Mouse (Mus musculus) stomach, postnatal 0 days (tissue): ENCODE measurements around the gene Eftud2. TPM values are rescaled to one million over a fixed set of nuclear protein-coding genes. Genes with fewer than 3 reads are reported as not detected.

Source experiments
- ATAC-seq: fragments of 200-750 bp; cut with Nextera tagmentation; 2 replicates; pipeline ENCODE4 v1.8.0; 2017; ENCODE audit not compliant: low FRiP score, low TSS enrichment
- DNase-seq: peaks from one replicate; pipeline ENCODE4 v3.0.0-alpha.2; 2016; ENCODE audit warnings: low spot score
- H3K27ac ChIP-seq: fragments of 300-500 bp; sonication (generic); replicated peaks from 2 replicates; pipeline ENCODE4 v1.5.1; 2014; ENCODE audit warnings: mild to moderate bottlenecking, control low read depth
- H3K27me3 ChIP-seq: fragments of 300-500 bp; sonication (generic); 2 replicates; pipeline ENCODE4 v1.6.1; 2014; ENCODE audit warnings: low read length; ENCODE audit not compliant: control insufficient read depth, insufficient read depth
- H3K36me3 ChIP-seq: fragments of 300-500 bp; sonication (generic); 2 replicates; pipeline ENCODE4 v1.6.1; 2014; ENCODE audit warnings: low read length, mixed read lengths; ENCODE audit not compliant: control insufficient read depth, insufficient read depth
- H3K4me1 ChIP-seq: fragments of 300-500 bp; sonication (generic); replicated peaks from 2 replicates; pipeline ENCODE4 v1.6.1; 2014; ENCODE audit warnings: antibody characterized with exemption; ENCODE audit not compliant: control insufficient read depth, insufficient read depth
- H3K4me2 ChIP-seq: fragments of 300-500 bp; sonication (generic); replicated peaks from 2 replicates; pipeline ENCODE4 v1.6.1; 2014; ENCODE audit warnings: low read depth, mild to moderate bottlenecking, control low read depth, moderate library complexity
- H3K4me3 ChIP-seq: fragments of 300-500 bp; sonication (generic); 2 replicates; pipeline ENCODE4 v1.5.1; 2014; ENCODE audit warnings: low read depth, low read length, control low read depth
- H3K9ac ChIP-seq: fragments of 300-500 bp; sonication (generic); 2 replicates; pipeline ENCODE4 v1.6.1; 2014; ENCODE audit warnings: mild to moderate bottlenecking, low read length, control low read depth, mixed read lengths
- H3K9me3 ChIP-seq: fragments of 300-500 bp; sonication (generic); 2 replicates; pipeline ENCODE4 v1.6.1; 2016; ENCODE audit warnings: low read length; ENCODE audit not compliant: control insufficient read depth
- CTCF ChIP-seq: IDR thresholded peaks from 2 replicates; pipeline ENCODE4 v1.5.1; 2016; ENCODE audit warnings: antibody characterized with exemption, low read depth, mild to moderate bottlenecking, moderate library complexity
- EP300 ChIP-seq: optimal IDR thresholded peaks from 2 replicates; pipeline ENCODE3; 2016; ENCODE audit warnings: antibody characterized with exemption
- WGBS: fragments of 180-500 bp; shearing (Covaris S2); extraction: QIAGEN DNeasy Blood & Tissue Kit; methylation state at CpG from one replicate; pipeline ENCODE4 v1.1.7; 2014; 5-methylcytosine and 5-hydroxymethylcytosine counted together
- polyA plus RNA-seq: library from polyadenylated mRNA; unstranded; fragments of >200 nt; fragmentation: Nextera tagmentation; extraction: Ambion mirVana; gene quantifications from 2 replicates; pipeline ENCODE4 v1.2.1, GENCODE M21; 2015

Gene Eftud2
- polyA plus RNA-seq, 1 experiment from 2014 or later = 62.0 TPM

DNA sequence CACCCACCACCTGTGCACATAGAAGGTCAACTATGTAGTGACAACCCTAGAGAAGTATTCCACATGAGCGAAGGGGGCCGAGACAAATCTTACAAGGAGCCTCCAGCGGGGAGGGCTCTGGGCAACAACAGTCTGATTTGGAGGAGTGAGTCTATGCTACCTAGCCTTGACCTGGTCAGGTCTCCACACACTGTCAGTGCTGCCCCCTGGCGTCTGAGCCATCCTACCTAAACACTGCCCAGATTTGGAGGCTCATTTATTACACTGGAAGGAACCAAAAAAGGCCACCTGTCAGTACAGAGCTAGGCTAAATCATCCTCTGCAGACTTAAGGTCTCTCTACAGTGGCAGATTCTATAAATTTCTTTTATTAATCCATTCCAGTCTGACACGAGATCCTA, 28.9 kb downstream of the Eftud2 start:
- DNase-seq = peak; percentile 74
- H3K27me3 ChIP-seq = no peaks in the 10 kb centered on the region

GRCm38 (mm10) chr11:102845926-102846325, 34.9 kb downstream of the Eftud2 start:
- Histone ChIP-seq H3K27ac (no peak overlapping the region), H3K36me3 (peaks cover 46% of the 10 kb centered on the region), H3K4me3 (no peak overlapping the region), H3K4me2 (no peak overlapping the region), H3K9me3 (no peaks in the 10 kb centered on the region), H3K9ac (no peak overlapping the region), H3K4me1 (no peaks in the 10 kb centered on the region), H3K27me3 (no peaks in the 10 kb centered on the region)
- 76% methylated on average over 10 of the region's 10 CpGs for WGBS
- TF ChIP-seq CTCF (no peak), EP300 (no peak)
- DNase-seq (no peak), ATAC-seq (no peak)

More for the DNA sequence above, 28.9 kb downstream of the Eftud2 start:
- H3K27ac ChIP-seq = no peak overlapping the region
- H3K4me1 ChIP-seq = no peaks in the 10 kb centered on the region
- H3K4me3 ChIP-seq = no peak overlapping the region
- peaks cover 28% of the 10 kb centered on the region for H3K36me3 ChIP-seq
- peak; percentile 59; the same call in 1 of the 2 replicates for ATAC-seq
- TF ChIP-seq EP300 = no peak
- TF ChIP-seq CTCF = peak; percentile 79
- H3K9ac ChIP-seq = no peak overlapping the region
- no peak overlapping the region for H3K4me2 ChIP-seq
- WGBS = 65% methylated on average over 5 of the region's 5 CpGs
- H3K9me3 ChIP-seq = no peaks in the 10 kb centered on the region

DNA sequence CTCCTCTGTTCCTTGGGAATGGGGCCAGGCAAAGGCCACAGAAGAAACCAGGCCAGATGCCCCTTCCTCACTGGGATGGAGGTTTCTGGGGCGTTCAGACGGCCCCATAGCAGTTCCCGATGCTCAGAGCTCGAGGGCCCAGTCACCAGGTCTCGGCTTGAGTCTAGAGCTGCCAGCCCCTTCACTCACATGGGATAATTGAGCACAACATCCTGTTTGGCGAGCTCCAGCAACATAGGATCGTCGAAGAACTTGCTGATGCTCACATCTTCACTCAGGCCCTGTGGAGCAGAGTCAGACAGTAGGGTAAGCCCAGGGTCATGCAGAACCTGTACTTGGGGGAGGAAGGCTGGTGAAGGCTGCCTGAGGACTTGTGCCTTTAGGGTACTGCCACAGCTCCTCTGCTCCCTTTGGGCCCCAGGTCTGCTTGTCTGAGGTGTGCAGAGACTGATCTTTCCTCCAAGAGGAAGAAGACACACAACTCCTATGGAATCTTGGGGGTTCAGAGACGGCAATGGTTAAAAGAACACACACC, 42.1 kb downstream of the Eftud2 start:
- 77% methylated on average over 9 of the region's 9 CpGs for WGBS
- Histone ChIP-seq H3K9ac (no peak overlapping the region), H3K27me3 (no peaks in the 10 kb centered on the region), H3K27ac (0 out of 2 replicates have a peak overlapping the region, but pooled peaks have one; percentile 35), H3K4me1 (no peaks in the 10 kb centered on the region), H3K4me2 (no peak overlapping the region), H3K36me3 (peaks cover 10% of the 10 kb centered on the region; the same call in 1 of the 2 replicates), H3K9me3 (no peaks in the 10 kb centered on the region), H3K4me3 (no peak overlapping the region)
- ATAC-seq (no peak), DNase-seq (no peak)
- TF ChIP-seq EP300 (no peak), CTCF (no peak)

DNA sequence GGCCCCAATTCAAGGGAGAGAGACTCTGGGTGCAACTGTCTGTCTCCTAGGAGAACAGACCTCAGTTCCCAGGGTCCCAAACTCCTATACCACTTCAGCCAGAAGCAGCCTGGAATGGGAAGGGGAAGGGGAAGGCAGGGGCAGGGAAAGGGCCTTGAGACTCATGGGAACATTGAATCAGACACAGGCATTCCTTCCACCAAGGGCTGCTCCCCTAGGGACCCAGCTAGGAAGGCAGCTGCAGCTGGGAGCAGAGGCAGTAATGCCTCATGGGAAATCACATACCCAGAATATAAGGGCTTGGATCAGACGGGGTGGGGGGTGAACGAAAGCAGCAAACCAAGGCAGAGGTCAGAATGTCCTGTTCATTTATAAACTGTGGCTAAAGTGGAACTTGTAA, 42.7 kb downstream of the Eftud2 start:
- H3K4me2 ChIP-seq = no peak overlapping the region
- H3K9me3 ChIP-seq = no peaks in the 10 kb centered on the region
- ATAC-seq (peak; percentile 24; the same call in 1 of the 2 replicates), DNase-seq (no peak)
- H3K36me3 ChIP-seq = peaks cover 10% of the 10 kb centered on the region; the same call in 1 of the 2 replicates
- WGBS = 71% methylated on average over 2 of the region's 2 CpGs
- no peak overlapping the region for H3K27ac ChIP-seq
- H3K9ac ChIP-seq = no peak overlapping the region
- no peak overlapping the region for H3K4me3 ChIP-seq
- TF ChIP-seq CTCF (0 out of 2 replicates have a peak, but pooled peaks have one; percentile 7), EP300 (no peak)
- H3K4me1 ChIP-seq = no peaks in the 10 kb centered on the region
- no peaks in the 10 kb centered on the region for H3K27me3 ChIP-seq

DNA sequence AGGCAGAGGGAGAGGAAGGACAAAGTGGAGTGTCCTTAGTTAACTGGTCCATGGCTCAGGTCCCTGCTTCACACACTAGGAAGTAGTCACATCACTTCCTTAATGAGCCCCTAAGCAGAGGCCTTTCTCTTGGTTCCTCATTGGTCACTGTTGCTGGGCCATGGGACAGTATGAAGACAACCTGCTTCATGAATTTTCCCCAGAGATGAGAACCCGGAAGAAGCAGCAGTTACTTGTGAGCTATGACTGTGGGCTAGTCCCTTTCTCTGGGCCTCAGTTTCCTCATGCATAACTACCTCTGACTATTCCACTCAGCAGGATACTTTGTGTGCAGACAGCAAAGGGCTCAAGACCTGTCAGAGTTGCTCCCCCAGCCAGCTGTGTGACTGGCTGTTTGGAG, 43.4 kb downstream of the Eftud2 start:
- Histone ChIP-seq H3K36me3 (peaks cover 10% of the 10 kb centered on the region; the same call in 1 of the 2 replicates), H3K27me3 (no peaks in the 10 kb centered on the region), H3K9ac (no peak overlapping the region), H3K4me3 (no peak overlapping the region), H3K9me3 (no peaks in the 10 kb centered on the region), H3K27ac (no peak overlapping the region), H3K4me2 (no peak overlapping the region), H3K4me1 (no peaks in the 10 kb centered on the region)
- no peak for DNase-seq
- no peak for ATAC-seq
- WGBS = 100% methylated on average over 1 of the region's 1 CpGs
- TF ChIP-seq CTCF = no peak
- no peak for TF ChIP-seq EP300

- Histone ChIP-seq H3K4me3 (no peak overlapping the region), H3K4me2 (no peak overlapping the region), H3K9me3 (no peaks in the 10 kb centered on the region), H3K36me3 (peaks cover 7% of the 10 kb centered on the region; the same call in 1 of the 2 replicates), H3K27me3 (no peaks in the 10 kb centered on the region), H3K4me1 (no peaks in the 10 kb centered on the region), H3K9ac (no peak overlapping the region), H3K27ac (no peak overlapping the region)
- ATAC-seq = no peak
- no peak for TF ChIP-seq EP300
- TF ChIP-seq CTCF = no peak
- 70% methylated on average over 9 of the region's 9 CpGs for WGBS
- DNase-seq = no peak
Observed at GRCm38 (mm10) chr11:102836146-102836545, 44.6 kb downstream of the Eftud2 start.
